Mouse (Mus musculus): ENCODE data around the gene Slc24a5.

DNA sequence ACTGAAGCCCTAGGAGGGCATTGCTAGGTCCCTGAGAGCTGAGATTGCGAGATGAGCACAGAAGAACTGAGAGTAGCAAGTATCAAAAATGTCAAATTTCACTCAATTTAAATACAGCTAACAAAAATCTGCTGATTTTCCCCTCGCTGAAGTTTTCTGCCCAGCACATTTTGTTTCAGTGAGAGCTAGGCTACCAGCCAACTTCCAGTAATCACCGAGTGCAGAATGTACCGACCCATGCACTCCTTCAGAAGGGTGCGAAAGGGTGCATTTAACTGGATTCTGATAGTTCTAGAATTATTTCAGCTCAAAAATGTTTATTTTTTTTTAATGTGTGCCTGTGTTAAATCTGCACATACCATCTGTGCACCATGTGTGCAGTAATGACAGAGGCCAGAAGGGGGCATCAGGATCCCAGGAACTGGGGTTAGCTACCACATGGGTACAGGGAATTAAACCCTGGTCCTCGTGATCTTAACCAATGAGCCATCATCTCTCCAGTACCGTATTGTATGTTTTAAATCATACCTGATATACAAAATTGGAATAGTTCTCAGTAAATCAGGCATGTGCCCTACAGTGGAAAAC, 12.5 kb upstream of the Slc24a5 start:
- TF ChIP-seq CTCF (IDR thresholded peaks at IDR 0.05; ENCODE audit: low read depth): no peak
- TF ChIP-seq EP300 (IDR thresholded peaks at IDR 0.05; ENCODE audit: low read depth): no peak

Data from heart, postnatal 0 days (tissue).